Mouse (Mus musculus): ENCODE results near the gene Myh9. TPM values are rescaled to one million over a fixed set of nuclear protein-coding genes. Genes with fewer than 3 reads are reported as not detected.
"Not testable (repeated sequence)": the region's sequence is repeated elsewhere in the genome, so short reads cannot be mapped to it uniquely, and the experiment has no call there.

Myh9 gene
- polyA plus RNA-seq, 1 experiment from 2014 or later, result 14.2 TPM

- Histone ChIP-seq H3K4me1 (no peaks in the 10 kb centered on the region), H3K4me3 (no peak overlapping the region), H3K4me2 (no peak overlapping the region), H3K9ac (no peak overlapping the region), H3K9me3 (no peaks in the 10 kb centered on the region), H3K36me3 (replicated peaks) (no peaks in the 10 kb centered on the region), H3K27me3 (replicated peaks) (no peaks in the 10 kb centered on the region), H3K27ac (no peak overlapping the region)
- WGBS, result 82% methylated on average over 3 of the region's 3 CpGs
- ATAC-seq (replicated peaks), result no peak
Measured at GRCm38 (mm10) chr15:77847826-77848225, 5.9 kb upstream of the Myh9 start.

- H3K4me2 ChIP-seq, result no peak overlapping the region
- H3K4me3 ChIP-seq, result no peak overlapping the region
- H3K27ac ChIP-seq, result no peak overlapping the region
- no peaks in the 10 kb centered on the region for H3K27me3 ChIP-seq (replicated peaks)
- no peaks in the 10 kb centered on the region for H3K9me3 ChIP-seq
- 74% methylated on average over 3 of the region's 3 CpGs for WGBS
- H3K4me1 ChIP-seq, result peaks cover 2% of the 10 kb centered on the region; the same call in 1 of the 2 replicates
- no peaks in the 10 kb centered on the region for H3K36me3 ChIP-seq (replicated peaks)
- no peak for ATAC-seq (replicated peaks)
- no peak overlapping the region for H3K9ac ChIP-seq
Measured at GRCm38 (mm10) chr15:77847108-77847507, 5.1 kb upstream of the Myh9 start.

- H3K4me1 ChIP-seq, result not testable (repeated sequence)
Measured at GRCm38 (mm10) chr15:77845931-77846595, 4.1 kb upstream of the Myh9 start.

GRCm38 (mm10) chr15:77844955-77845635, 3.1 kb upstream of the Myh9 start:
- peaks cover 15% of the 10 kb centered on the region for H3K4me1 ChIP-seq
- WGBS, result 91% methylated on average over 16 of the region's 16 CpGs

More at GRCm38 (mm10) chr15:77845931-77846595, 4.1 kb upstream of the Myh9 start:
- 86% methylated on average over 11 of the region's 11 CpGs for WGBS
- not testable (repeated sequence) for H3K9ac ChIP-seq; H3K36me3 ChIP-seq (replicated peaks); H3K4me3 ChIP-seq; H3K9me3 ChIP-seq; H3K27me3 ChIP-seq (replicated peaks); H3K4me2 ChIP-seq; ATAC-seq (replicated peaks); H3K27ac ChIP-seq

DNA sequence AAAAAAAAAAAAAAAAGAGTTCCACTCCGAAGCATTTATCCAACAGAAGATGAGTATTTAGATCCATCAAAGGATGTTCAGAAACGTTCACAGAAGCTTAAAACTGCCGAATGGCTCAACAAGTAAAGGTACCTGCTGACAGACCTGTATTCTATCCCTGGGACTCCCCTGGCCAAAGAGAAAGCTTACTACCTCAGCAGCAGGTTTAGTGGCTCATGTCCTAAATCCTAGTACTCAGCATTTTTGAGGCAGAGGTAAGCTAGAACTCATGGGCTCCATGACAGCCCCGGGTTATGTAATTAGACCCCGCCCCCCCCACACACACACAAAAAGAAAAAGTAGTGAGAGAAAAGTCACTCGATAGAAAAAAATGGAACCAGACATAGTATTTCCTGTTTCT, 2.1 kb upstream of the Myh9 start:
- H3K4me1 ChIP-seq, result peaks cover 26% of the 10 kb centered on the region
- H3K36me3 ChIP-seq (replicated peaks), result no peaks in the 10 kb centered on the region
- ATAC-seq (replicated peaks), result no peak
- H3K9me3 ChIP-seq, result no peaks in the 10 kb centered on the region
- H3K27ac ChIP-seq, result no peak overlapping the region
- no peak overlapping the region for H3K4me2 ChIP-seq
- no peaks in the 10 kb centered on the region for H3K27me3 ChIP-seq (replicated peaks)
- 83% methylated on average over 6 of the region's 6 CpGs for WGBS
- H3K4me3 ChIP-seq, result no peak overlapping the region
- no peak overlapping the region for H3K9ac ChIP-seq

More at GRCm38 (mm10) chr15:77844955-77845635, 3.1 kb upstream of the Myh9 start:
- ATAC-seq (replicated peaks), result no peak
- no peaks in the 10 kb centered on the region for H3K27me3 ChIP-seq (replicated peaks)
- H3K9me3 ChIP-seq, result no peaks in the 10 kb centered on the region
- no peak overlapping the region for H3K4me3 ChIP-seq
- no peak overlapping the region for H3K9ac ChIP-seq
- no peak overlapping the region for H3K4me2 ChIP-seq
- no peaks in the 10 kb centered on the region for H3K36me3 ChIP-seq (replicated peaks)
- H3K27ac ChIP-seq, result no peak overlapping the region

GRCm38 (mm10) chr15:77843494-77844041, 1.6 kb upstream of the Myh9 start:
- H3K27ac ChIP-seq; H3K4me3 ChIP-seq; H3K9ac ChIP-seq; ATAC-seq (replicated peaks); H3K36me3 ChIP-seq (replicated peaks); H3K27me3 ChIP-seq (replicated peaks); H3K4me2 ChIP-seq; H3K9me3 ChIP-seq: not testable (repeated sequence)
- WGBS, result 66% methylated on average over 13 of the region's 13 CpGs
- peaks cover 29% of the 10 kb centered on the region for H3K4me1 ChIP-seq

GRCm38 (mm10) chr15:77843046-77843445, 1.1 kb upstream of the Myh9 start:
- Histone ChIP-seq H3K9ac (no peak overlapping the region), H3K4me3 (no peak overlapping the region), H3K36me3 (replicated peaks) (no peaks in the 10 kb centered on the region), H3K27ac (no peak overlapping the region), H3K27me3 (replicated peaks) (no peaks in the 10 kb centered on the region), H3K9me3 (no peaks in the 10 kb centered on the region), H3K4me1 (peaks cover 29% of the 10 kb centered on the region), H3K4me2 (peak overlapping the region; percentile 58)
- no peak for ATAC-seq (replicated peaks)
- WGBS, result 33% methylated on average over 2 of the region's 2 CpGs

- peak overlapping the region; percentile 66 for H3K9ac ChIP-seq
- WGBS, result under 1% methylated on average over 78 of the region's 80 CpGs
- peak overlapping the region; percentile 86 for H3K27ac ChIP-seq
- H3K4me1 ChIP-seq, result peaks cover 29% of the 10 kb centered on the region
- ATAC-seq (replicated peaks), result peak; percentile 68
- H3K27me3 ChIP-seq (replicated peaks), result no peaks in the 10 kb centered on the region
- no peaks in the 10 kb centered on the region for H3K9me3 ChIP-seq
- H3K4me3 ChIP-seq, result peak overlapping the region; percentile 96
- no peaks in the 10 kb centered on the region for H3K36me3 ChIP-seq (replicated peaks)
- H3K4me2 ChIP-seq, result peak overlapping the region; percentile 92
Measured at GRCm38 (mm10) chr15:77841361-77842046, 471 bp downstream of the Myh9 start.

GRCm38 (mm10) chr15:77840450-77841360, 1.3 kb downstream of the Myh9 start:
- WGBS, result 6% methylated on average over 36 of the region's 36 CpGs
- Histone ChIP-seq H3K4me2 (peak overlapping the region; percentile 92), H3K4me3 (peak overlapping the region; percentile 96), H3K9ac (peak overlapping the region; percentile 66), H3K36me3 (replicated peaks) (no peaks in the 10 kb centered on the region), H3K27me3 (replicated peaks) (no peaks in the 10 kb centered on the region), H3K4me1 (peaks cover 29% of the 10 kb centered on the region), H3K9me3 (no peaks in the 10 kb centered on the region), H3K27ac (0 out of 2 replicates have a peak overlapping the region, but pooled peaks have one; percentile 86)
- no peak for ATAC-seq (replicated peaks)

DNA sequence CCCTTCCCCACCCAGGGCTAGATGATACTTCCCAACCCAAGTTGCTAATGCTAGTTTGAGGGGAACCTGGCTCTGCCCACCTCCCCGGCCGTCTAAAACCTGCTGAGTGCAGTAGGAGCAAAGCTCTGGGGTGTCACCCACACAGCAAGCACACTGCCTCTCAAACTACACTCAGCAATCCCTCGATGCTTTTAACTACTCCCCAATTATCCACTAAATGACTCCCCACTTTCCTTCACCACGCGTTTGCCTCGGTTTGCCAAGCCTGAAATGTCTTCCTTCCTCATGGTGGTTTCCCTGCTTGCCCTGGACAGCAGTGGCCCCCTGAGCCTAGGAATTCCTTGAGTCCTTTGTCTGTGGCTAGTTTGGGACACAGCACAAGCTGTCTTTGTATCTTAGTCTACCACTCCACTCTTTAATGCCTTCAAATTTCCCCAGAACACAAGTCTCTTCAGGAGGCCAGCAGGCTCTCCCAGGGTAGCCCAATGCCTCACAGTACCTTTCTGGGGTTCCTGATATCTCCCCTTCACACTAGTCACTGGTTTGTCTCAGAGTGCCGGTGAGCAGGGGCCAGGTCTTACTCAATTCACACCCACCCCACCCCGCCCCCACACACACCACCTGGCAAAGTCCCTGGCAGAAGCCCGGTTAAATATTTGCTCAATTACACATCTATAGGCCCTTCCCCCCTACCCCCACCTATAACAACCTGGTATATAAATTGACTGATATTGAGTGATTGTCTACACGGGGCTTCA, 2.3 kb downstream of the Myh9 start:
- H3K36me3 ChIP-seq (replicated peaks), result no peaks in the 10 kb centered on the region
- H3K9ac ChIP-seq, result no peak overlapping the region; the same call in 1 of the 2 replicates
- H3K9me3 ChIP-seq, result no peaks in the 10 kb centered on the region
- no peak for ATAC-seq (replicated peaks)
- H3K4me3 ChIP-seq, result peak overlapping the region; percentile 96
- H3K4me2 ChIP-seq, result peak overlapping the region; percentile 92
- H3K4me1 ChIP-seq, result peaks cover 29% of the 10 kb centered on the region
- 0 out of 2 replicates have a peak overlapping the region, but pooled peaks have one; percentile 31 for H3K27ac ChIP-seq
- no peaks in the 10 kb centered on the region for H3K27me3 ChIP-seq (replicated peaks)
- WGBS, result 13% methylated on average over 10 of the region's 10 CpGs

Measured in midbrain, embryonic 15.5 days (tissue).